Mouse (Mus musculus) cerebellum, adult 18-20 months (tissue): ENCODE measurements around the gene Heg1.

Source experiments
- DNase-seq, 2 experiments: peaks; one replicate each; pipeline ENCODE4 v3.0.0; 2021

Heg1 gene

GRCm38 (mm10) chr16:33746074-33746676 is 62.0 kb downstream of the Heg1 start:
- DNase-seq = peak; percentile 79 to 84

GRCm38 (mm10) chr16:33747346-33747954 is 63.3 kb downstream of the Heg1 start:
- no peak for DNase-seq

GRCm38 (mm10) chr16:33747994-33748393 is 63.8 kb downstream of the Heg1 start:
- no peak for DNase-seq

GRCm38 (mm10) chr16:33751152-33751551 is 67.0 kb downstream of the Heg1 start:
- no peak for DNase-seq

- DNase-seq = no peak
Measured at GRCm38 (mm10) chr16:33751590-33751989, 67.4 kb downstream of the Heg1 start.

GRCm38 (mm10) chr16:33752904-33753578 is 68.9 kb downstream of the Heg1 start:
- DNase-seq = no peak

- DNase-seq = no peak
Measured at GRCm38 (mm10) chr16:33755293-33755692, 71.1 kb downstream of the Heg1 start.

GRCm38 (mm10) chr16:33755961-33756360 is 71.8 kb downstream of the Heg1 start:
- no peak for DNase-seq

- DNase-seq = peak; percentile 73 to 79
Measured at GRCm38 (mm10) chr16:33756396-33756795, 72.2 kb downstream of the Heg1 start.

- no peak for DNase-seq
Measured at GRCm38 (mm10) chr16:33759207-33759606, 75.0 kb downstream of the Heg1 start.

GRCm38 (mm10) chr16:33760542-33760941 is 76.4 kb downstream of the Heg1 start:
- DNase-seq = no peak

GRCm38 (mm10) chr16:33760996-33761395 is 76.8 kb downstream of the Heg1 start:
- DNase-seq = no peak

GRCm38 (mm10) chr16:33764501-33765193 is 80.5 kb downstream of the Heg1 start:
- no peak for DNase-seq

GRCm38 (mm10) chr16:33765477-33765876 is 81.3 kb downstream of the Heg1 start:
- DNase-seq = no peak

GRCm38 (mm10) chr16:33766309-33766708 is 82.1 kb downstream of the Heg1 start:
- DNase-seq = no peak

- DNase-seq = no peak
Measured at GRCm38 (mm10) chr16:33766757-33767156, 82.6 kb downstream of the Heg1 start.

- DNase-seq = no peak
Measured at GRCm38 (mm10) chr16:33768491-33769278, 84.5 kb downstream of the Heg1 start.

GRCm38 (mm10) chr16:33769848-33770247 is 85.7 kb downstream of the Heg1 start:
- DNase-seq = no peak

- DNase-seq = no peak
Measured at GRCm38 (mm10) chr16:33770778-33771454, 86.7 kb downstream of the Heg1 start.

- no peak for DNase-seq
Measured at GRCm38 (mm10) chr16:33772809-33773208, 88.6 kb downstream of the Heg1 start.

GRCm38 (mm10) chr16:33774972-33775371 is 90.8 kb downstream of the Heg1 start:
- peak; percentile 13 to 19 for DNase-seq

GRCm38 (mm10) chr16:33775733-33776335 is 91.7 kb downstream of the Heg1 start:
- DNase-seq = no peak
